Mouse (Mus musculus) G1E (cell line): Measurements from ENCODE around the gene Otud7a. TPM values are rescaled to one million over a fixed set of nuclear protein-coding genes. Genes with fewer than 3 reads are reported as not detected.
"Not testable (repeated sequence)": the region's sequence is repeated elsewhere in the genome, so short reads cannot be mapped to it uniquely, and the experiment has no call there.

Source experiments
- ATAC-seq: 2 replicates; pipeline ENCODE4 v1.8.0; 2016; ENCODE audit warnings: mild to moderate bottlenecking; ENCODE audit not compliant: insufficient number of reproducible peaks, poor library complexity, low FRiP score, severe bottlenecking; ENCODE audit errors: extremely low read depth
- DNase-seq: peaks from one replicate; pipeline ENCODE4 v3.0.0; 2012; ENCODE audit warnings: low spot score
- H3K27me3 ChIP-seq: 2 replicates; pipeline ENCODE4 v1.6.1; 2012; ENCODE audit warnings: mild to moderate bottlenecking, low read length, inconsistent platforms; ENCODE audit not compliant: insufficient read depth
- H3K36me3 ChIP-seq: replicated peaks from 2 replicates; pipeline ENCODE3; 2012; ENCODE audit warnings: mild to moderate bottlenecking, inconsistent platforms
- H3K4me1 ChIP-seq: 2 replicates; pipeline ENCODE4 v1.6.1; 2012; ENCODE audit warnings: low read depth, low read length, inconsistent platforms, mixed read lengths; ENCODE audit not compliant: insufficient read depth
- H3K4me3 ChIP-seq: 2 replicates; pipeline ENCODE4 v1.5.1; 2012; ENCODE audit warnings: low read depth, mild to moderate bottlenecking, inconsistent platforms, low read length, moderate library complexity, mixed read lengths
- H3K9me3 ChIP-seq: replicated peaks from 2 replicates; pipeline ENCODE4 v1.6.1; 2012; ENCODE audit warnings: inconsistent platforms
- CTCF ChIP-seq: IDR thresholded peaks from 2 replicates; pipeline ENCODE4 v1.5.1; 2012; ENCODE audit warnings: low read depth, low read length, inconsistent platforms, mixed read lengths
- GATA1 ChIP-seq: IDR thresholded peaks from 2 replicates; pipeline ENCODE4 v1.6.1; 2012; ENCODE audit warnings: borderline replicate concordance, low read length, inconsistent platforms, mixed read lengths
- GATA2 ChIP-seq: IDR thresholded peaks from 2 replicates; pipeline ENCODE4 v1.6.1; 2012; ENCODE audit warnings: low read depth, low read length, inconsistent platforms, borderline replicate concordance
- POLR2AphosphoS5 ChIP-seq: IDR thresholded peaks from 2 replicates; pipeline ENCODE4 v1.6.1; 2012; ENCODE audit warnings: low read depth, low read length, inconsistent platforms; ENCODE audit not compliant: insufficient replicate concordance
- TAL1 ChIP-seq: conservative IDR thresholded peaks from 2 replicates; pipeline ENCODE4 v1.6.1; 2012; ENCODE audit warnings: low read depth, low read length, inconsistent platforms, mixed read lengths
- polyA plus RNA-seq: library from polyadenylated mRNA; stranded (reverse); fragments of >175 nt; gene quantifications from 2 replicates; pipeline ENCODE4 v1.2.3, GENCODE M21; 2012
- total RNA-seq, 2 experiments: library from RNA; stranded (forward) in 1 of 2; stranded (reverse) in 1 of 2; fragments of 200-1000 nt in 1 of 2; fragments of >200 nt in 1 of 2; fragmentation: Nextera tagmentation in 1 of 2; gene quantifications; 2 replicates each; pipeline ENCODE4 v1.2.3; 2014 to 2017

Gene Otud7a
- total and polyA plus RNA-seq, 3 experiments = not detected

DNA sequence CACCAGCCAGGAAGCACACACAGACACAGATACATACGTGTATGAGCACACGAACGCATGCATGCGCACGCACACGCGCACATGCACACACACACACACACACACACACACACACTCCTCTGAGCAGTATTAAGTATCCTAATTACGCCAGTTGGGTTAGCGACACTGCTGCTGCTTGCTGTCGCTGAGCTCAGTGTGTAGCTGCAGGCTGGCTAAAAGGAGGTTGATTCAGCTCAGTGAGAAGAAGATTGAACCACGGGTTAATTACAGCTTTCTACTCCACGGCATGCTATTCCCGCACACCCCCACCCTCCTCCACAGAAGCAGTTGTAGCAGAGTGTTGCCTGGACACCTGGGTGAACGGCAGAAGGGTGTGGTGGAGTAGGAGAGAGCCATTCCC, 224.4 kb downstream of the Otud7a start:
- ATAC-seq = no peak
- DNase-seq = no peak
- H3K36me3 ChIP-seq = no peaks in the 10 kb centered on the region
- no peaks in the 10 kb centered on the region for H3K4me1 ChIP-seq
- TF ChIP-seq POLR2AphosphoS5 (no peak), CTCF (no peak), GATA1 (no peak), GATA2 (no peak), TAL1 (no peak)
- no peaks in the 10 kb centered on the region for H3K27me3 ChIP-seq
- no peak overlapping the region for H3K4me3 ChIP-seq
- no peaks in the 10 kb centered on the region for H3K9me3 ChIP-seq

GRCm38 (mm10) chr7:63670911-63671310, 226.4 kb downstream of the Otud7a start:
- H3K9me3 ChIP-seq, H3K4me1 ChIP-seq, ATAC-seq, H3K4me3 ChIP-seq, DNase-seq, H3K27me3 ChIP-seq, H3K36me3 ChIP-seq: not testable (repeated sequence)

DNA sequence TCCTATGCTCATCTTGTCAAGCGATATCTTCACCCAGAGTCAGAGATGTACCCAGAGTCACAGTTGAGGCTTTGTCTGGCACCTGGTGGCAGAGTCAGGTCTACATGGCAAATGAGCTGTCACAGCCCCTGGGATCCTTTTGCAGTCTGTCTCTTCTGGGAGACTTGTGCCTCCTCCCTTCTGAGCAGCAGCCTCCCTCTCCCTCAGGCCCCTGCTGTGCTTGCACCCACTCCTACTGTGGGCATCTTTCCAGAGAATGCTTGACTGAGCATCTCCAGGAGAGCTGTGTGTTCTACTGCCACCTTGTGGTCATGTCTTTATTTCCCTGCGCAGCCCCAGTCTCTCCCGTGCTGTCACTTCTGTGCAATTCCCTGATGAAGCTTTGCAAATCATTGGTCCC, 227.4 kb downstream of the Otud7a start:
- DNase-seq (peak; percentile 3), ATAC-seq (peak; percentile 28; the same call in 1 of the 2 replicates)
- H3K36me3 ChIP-seq = no peaks in the 10 kb centered on the region
- H3K27me3 ChIP-seq = no peaks in the 10 kb centered on the region
- no peaks in the 10 kb centered on the region for H3K9me3 ChIP-seq
- no peaks in the 10 kb centered on the region for H3K4me1 ChIP-seq
- H3K4me3 ChIP-seq = no peak overlapping the region
- TF ChIP-seq GATA2 (no peak), CTCF (peak; percentile 66; the same call in 1 of the 2 replicates)

- Histone ChIP-seq H3K27me3 (no peaks in the 10 kb centered on the region), H3K4me3 (no peak overlapping the region), H3K4me1 (no peaks in the 10 kb centered on the region), H3K36me3 (no peaks in the 10 kb centered on the region), H3K9me3 (no peaks in the 10 kb centered on the region)
- TF ChIP-seq GATA1 (no peak), CTCF (no peak), GATA2 (no peak), POLR2AphosphoS5 (no peak), TAL1 (no peak)
- ATAC-seq = no peak
- DNase-seq = no peak
Measured at GRCm38 (mm10) chr7:63676631-63677030, 232.1 kb downstream of the Otud7a start.

DNA sequence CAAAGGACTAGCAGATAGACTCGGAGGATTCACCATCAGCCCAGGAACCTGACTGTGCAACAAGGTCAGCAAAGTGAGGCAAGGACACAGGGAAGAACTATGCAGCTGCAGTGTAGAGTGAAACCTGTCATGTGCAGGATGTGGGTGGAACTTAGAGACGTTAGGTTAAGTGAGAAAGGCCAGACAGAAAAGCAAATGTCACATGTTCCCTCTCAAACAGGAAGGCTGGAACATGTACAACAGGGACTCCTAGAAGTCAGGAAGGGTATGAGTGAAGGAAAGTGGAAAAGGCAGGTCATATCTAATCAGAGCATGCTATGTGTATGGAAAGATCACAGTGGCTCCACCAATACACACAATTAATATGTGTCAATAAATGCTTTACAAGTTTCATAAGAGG, 232.6 kb downstream of the Otud7a start:
- no peak for DNase-seq
- Histone ChIP-seq H3K4me1 (no peaks in the 10 kb centered on the region), H3K36me3 (no peaks in the 10 kb centered on the region), H3K27me3 (no peaks in the 10 kb centered on the region), H3K9me3 (no peaks in the 10 kb centered on the region), H3K4me3 (no peak overlapping the region)
- TF ChIP-seq GATA1 (no peak), CTCF (no peak), POLR2AphosphoS5 (no peak), GATA2 (no peak), TAL1 (no peak)
- no peak for ATAC-seq

DNA sequence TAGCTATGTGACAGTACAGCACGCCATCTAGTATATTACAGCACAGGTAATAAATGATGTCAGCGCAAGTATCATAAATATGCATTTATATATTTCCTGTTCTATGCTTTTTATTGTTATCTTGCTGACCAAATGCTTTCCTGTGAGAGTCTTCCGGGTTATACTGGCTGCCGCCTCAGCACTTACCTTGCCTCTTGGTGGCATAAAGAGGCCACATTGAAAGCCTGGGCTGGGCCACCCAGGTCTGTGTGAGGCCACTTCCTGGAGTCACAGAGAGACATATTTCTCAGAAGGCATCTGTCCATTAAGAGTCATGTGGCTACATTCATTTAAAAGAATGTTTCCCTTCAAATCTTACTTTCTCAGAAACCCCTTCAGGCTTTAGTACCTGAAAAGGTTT, 242.5 kb downstream of the Otud7a start:
- no peaks in the 10 kb centered on the region for H3K27me3 ChIP-seq
- no peaks in the 10 kb centered on the region for H3K36me3 ChIP-seq
- ATAC-seq (no peak), DNase-seq (no peak)
- H3K4me1 ChIP-seq = no peaks in the 10 kb centered on the region
- no peak overlapping the region for H3K4me3 ChIP-seq
- TF ChIP-seq GATA1 (no peak), TAL1 (no peak), GATA2 (no peak), POLR2AphosphoS5 (no peak), CTCF (no peak)
- no peaks in the 10 kb centered on the region for H3K9me3 ChIP-seq

GRCm38 (mm10) chr7:63697921-63698320, 253.4 kb downstream of the Otud7a start:
- TF ChIP-seq POLR2AphosphoS5 = no peak
- no peak for TF ChIP-seq GATA2
- no peak for TF ChIP-seq TAL1
- no peak for TF ChIP-seq CTCF
- no peak for TF ChIP-seq GATA1
- H3K9me3 ChIP-seq = no peaks in the 10 kb centered on the region
- no peak overlapping the region for H3K4me3 ChIP-seq
- no peaks in the 10 kb centered on the region for H3K27me3 ChIP-seq
- no peak for ATAC-seq
- DNase-seq = no peak
- no peaks in the 10 kb centered on the region for H3K4me1 ChIP-seq
- no peaks in the 10 kb centered on the region for H3K36me3 ChIP-seq
